Mouse (Mus musculus): ENCODE data around the gene Lyl1.
"Not testable (repeated sequence)": the region's sequence is repeated elsewhere in the genome, so short reads cannot be mapped to it uniquely, and the experiment has no call there.

The Lyl1 gene

DNA sequence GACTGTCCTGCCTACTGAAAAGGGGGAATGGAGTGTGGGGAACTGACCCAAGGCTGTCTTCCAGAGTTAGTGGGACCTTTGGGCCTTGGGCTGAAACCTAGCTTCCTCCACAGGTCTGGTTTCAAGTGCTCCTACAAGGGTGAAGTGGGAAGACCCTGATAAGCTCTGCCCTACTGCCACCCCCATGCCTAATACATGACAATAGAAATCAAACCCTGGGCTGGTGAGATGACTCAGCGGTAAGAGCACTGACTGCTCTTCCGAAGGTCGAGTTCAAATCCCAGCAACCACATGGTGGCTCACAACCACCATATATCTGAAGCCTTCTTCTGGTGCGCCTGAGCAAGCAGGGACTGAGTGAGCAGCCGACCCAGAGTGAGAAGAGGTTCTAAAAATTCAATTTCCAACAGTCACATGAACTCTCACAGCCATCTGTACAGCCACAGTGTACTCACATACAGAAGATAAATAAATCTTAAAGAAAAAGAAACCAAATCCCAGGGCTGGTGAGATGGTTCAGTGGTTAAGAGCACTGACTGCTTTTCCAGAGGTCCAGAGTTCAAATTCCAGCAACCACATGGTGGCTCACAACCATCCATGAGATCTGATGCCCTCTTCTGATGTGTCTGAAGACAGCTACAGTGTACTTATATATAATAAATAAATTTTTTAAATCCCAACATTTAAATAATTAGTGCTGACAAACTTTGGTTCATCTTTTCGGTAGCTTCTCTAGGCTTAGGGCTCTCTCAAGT, 32.3 kb upstream of the Lyl1 start:
- DNase-seq (ENCODE audit: low read depth, low spot score), result no peak

DNA sequence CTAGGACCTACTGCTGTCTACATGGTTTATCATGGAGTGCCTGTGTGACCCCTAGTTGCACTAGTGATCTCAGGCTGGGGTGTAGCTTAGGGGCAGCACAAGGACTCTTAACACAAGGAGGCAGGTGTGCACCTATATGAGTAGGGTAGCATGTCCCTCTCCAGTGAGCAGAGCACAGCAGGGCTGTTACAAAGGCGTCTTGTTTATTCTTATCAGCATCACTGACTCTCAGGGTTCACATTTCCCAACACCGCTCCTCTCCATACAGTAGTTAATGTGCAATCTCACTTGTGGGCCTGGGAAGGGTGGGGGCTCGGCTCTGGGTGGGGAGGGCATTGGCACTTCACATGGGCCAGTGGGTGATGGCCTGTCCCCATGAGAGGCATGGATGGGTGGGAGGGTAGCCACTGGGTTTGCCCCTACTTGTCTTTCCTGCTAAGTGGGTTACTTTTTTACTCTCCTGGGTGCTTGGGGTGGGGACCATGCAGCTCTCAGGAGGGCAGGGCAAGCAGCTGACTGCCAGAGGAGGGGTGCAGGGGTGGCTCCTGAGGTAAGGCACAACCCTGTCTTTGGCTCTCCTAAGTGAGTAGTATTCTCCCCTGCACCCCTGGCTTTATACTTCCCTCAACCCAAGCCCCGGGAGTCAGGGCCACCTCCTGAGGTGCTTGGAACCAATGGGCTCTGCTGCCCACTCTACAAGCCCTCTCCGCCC, 30.8 kb upstream of the Lyl1 start:
- not testable (repeated sequence) for DNase-seq (ENCODE audit: low read depth, low spot score)

DNA sequence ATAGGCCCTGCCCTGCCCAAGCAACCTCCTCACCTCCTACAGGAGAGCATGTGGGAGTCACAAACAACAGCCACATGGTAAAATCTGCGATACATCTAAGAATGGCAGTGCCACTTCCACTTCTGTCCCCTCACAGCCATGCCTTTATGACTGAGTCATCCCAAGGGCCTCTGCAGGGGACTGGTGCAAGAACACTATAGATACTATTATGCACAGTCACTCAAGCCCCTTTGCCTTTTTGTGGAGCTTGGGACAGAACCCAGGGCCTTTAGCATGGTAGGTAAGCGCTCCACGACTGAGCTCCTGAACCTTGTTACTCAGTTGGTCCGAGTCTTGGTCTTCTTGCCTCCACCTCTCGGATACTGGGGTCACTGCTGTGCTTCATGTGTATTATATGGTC, 24.0 kb upstream of the Lyl1 start:
- DNase-seq (ENCODE audit: low read depth, low spot score), result no peak

DNA sequence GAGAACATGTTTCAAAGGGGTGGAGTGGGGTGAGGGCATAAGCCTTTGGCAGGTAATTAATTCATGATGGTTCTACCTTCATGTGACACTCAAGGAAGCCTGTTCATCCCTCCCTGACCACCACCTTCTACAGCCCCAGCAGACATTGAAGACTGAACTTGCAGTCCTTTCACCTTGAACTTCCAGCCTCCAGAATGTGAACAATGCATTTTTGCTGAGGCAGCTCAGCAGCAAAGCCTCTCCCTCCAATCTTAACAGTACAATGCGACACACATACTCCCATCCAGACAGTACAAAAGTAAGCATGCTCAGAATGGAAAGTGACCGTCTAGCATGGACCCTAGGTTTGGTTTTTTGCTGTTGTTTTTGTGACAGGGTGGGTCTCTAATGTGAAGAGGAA, 19.8 kb upstream of the Lyl1 start:
- no peak for DNase-seq (ENCODE audit: low read depth, low spot score)

DNA sequence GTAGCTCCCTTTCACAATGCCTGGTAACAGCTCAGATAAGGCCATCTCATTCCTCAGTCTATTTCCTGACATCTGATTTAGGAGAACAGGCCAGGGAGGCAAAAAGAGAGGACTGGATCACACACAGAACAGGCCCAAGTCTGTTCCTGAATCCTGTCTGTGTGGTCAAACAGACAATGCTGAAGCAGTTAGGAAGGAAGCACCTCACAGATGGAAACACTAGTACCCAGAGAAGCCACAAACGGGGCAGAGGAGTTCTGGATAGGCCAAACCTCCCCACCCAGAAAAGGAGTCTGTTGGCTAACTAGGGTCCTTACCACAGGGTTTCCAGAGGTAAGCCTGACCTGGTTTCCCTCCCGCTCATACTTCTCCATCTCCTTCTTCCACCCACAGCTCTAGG, 19.0 kb upstream of the Lyl1 start:
- DNase-seq (ENCODE audit: low read depth, low spot score), result no peak

DNA sequence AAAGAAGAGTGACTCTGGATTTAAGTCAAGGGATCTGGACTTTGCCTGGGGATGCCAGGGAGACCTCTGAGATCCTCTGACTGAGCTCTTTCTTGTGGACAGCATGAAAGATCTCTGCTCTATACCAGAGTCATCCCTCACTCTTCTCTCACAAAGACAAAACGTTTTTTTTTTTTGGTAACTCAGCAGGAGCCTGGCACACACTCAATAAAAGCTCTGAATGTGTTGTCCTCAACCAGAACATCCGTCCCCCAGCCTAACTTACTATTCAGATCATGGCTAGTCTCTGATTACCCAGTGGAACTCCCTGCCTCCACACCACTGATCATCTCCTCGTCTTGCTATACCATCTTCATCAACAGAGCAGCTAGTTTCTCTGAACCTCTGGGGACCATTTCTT, 16.7 kb upstream of the Lyl1 start:
- DNase-seq (ENCODE audit: low read depth, low spot score), result no peak

DNA sequence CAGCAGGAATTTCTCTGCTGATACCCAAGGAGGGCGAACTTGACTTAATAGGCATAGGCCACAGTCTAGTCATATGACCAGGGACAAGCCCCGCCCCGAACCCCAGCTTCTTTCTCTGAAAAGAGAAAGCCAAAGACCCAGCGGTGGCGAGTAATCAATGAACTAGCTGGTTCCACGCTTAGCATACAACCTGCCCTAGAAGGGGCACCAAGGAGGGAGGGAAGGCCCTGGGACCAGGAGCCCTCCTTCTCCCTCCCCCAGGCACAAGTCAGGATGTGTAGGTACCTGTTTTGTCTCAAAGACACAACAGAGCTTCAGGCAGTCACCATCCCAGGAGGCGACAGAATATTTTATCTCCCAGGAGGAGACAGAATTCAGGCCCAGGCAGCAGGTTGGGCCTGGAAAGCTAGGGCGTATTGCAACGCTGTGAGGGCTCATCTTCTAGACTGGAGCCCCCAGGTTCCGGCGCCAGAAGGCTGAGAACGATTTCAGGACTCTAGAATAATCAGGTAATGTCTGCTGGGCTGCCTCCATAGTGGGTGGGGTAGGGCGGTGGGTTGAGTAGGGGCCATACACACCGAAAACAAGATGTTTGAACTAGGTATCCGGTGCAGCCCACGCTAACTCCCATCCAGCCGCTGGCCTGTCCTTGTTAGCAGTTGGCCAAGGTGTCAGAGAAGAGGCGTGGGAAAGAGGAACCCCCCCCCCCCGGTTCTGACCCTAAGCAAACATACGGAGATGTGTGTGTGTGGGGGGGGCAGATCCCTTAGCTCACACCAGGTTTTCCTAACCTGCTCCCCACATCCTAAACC, 14.9 kb upstream of the Lyl1 start, which contains the start of gene Trmt1:
Trmt1 (plus strand) TSS at position 117 of the 812 bp plus-strand sequence.
- DNase-seq (ENCODE audit: low read depth, low spot score), result no peak

DNA sequence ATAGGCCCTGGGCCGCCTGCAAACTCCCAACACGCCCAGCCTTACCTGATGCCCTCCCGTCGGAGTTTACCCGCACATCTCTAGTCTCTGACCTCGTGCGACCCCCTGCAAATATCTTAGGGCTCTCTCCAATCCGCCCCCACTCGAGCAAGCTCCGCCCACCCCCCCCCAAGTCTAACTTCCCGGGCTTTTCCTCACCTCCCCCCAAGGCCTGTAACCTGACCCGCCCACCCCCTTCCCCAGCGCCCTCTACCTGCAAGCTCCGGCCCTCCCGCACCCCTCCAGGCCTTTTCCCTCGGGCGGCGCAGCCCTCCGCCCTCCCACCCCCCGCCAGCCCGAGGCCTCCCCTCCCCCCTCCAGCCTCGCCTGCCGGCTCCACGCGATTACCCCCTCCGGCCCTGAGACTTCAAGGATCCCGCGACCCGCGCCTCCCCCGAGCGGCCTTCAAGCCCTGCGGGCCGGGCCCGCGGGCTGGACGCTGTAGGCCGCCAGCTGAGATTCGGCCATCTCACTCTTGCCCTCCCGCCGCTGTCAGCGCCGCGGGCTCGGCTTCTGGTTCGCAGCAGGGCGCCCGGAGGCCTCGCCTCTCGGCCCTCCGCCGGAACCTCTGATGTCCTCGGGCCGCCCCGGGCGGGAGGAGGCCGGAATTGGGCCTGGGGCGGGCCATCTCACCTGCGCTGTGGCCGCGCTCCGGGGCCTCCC, 14.1 kb upstream of the Lyl1 start:
- DNase-seq (ENCODE audit: low read depth, low spot score), result no peak

DNA sequence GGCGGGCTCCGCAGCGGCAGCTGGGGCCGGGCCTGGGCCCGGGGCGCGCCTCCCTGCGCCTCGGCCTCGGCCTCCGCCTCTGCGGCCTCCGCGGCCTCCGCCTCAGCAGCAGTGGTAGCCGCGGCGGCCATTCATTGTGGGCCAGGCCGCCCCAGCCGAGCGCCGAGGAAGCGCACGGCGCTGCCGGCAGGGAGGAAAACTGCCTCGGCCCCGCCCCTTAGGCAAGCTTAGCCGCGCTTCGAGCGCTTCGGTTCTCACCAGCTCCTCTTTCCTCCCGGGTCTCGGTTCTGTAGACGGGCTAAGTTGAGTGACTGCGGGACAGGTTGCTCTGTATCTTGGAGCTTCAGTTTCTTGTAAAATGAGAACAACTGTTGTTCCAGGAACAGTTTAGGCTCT, 13.6 kb upstream of the Lyl1 start, which contains the start of gene Nacc1:
Nacc1 (minus strand) TSS at position 158 of the 396 bp plus-strand sequence.
- peak; percentile 66 for DNase-seq (ENCODE audit: low read depth, low spot score)

DNA sequence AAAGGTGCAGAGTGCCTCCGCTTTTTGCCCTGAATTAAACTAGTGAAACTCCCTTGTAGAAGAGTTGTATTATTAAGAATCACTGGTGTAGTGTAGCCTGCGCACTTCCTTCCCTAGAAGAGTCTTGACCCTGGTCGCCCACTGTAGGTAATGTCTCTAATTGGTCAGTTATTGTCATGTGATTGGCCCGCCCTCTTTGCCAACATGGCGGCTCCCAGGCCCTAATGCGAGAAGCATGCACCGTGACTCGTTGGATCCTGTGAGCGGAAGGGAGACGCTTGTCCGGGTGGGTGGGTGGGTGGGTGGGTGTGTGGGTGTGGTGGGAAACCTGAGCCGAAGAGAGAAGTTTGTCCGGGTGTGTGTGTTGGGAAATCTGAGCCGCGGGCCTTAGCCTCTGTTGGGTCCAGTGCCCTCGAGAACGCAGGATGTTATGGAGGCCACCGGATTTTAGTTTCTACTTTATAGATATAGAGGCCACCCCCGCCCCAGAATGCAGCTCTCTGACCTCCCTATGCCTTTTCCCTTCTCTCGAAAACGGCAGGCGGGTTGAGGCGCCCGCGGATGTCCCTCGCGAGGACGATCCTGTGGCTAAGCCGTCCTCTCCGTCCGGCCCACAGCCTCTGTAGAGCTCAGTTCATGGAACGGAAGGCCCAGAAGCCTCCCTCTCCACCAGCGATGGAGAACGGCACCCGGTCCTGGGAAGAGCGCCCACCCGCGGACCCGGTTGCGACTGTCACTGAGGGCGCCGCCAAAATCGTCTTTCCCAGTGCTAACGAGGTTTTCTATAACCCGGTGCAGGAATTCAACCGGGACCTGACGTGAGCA, 12.0 kb upstream of the Lyl1 start:
- DNase-seq (ENCODE audit: low read depth, low spot score), result peak; percentile 86

DNA sequence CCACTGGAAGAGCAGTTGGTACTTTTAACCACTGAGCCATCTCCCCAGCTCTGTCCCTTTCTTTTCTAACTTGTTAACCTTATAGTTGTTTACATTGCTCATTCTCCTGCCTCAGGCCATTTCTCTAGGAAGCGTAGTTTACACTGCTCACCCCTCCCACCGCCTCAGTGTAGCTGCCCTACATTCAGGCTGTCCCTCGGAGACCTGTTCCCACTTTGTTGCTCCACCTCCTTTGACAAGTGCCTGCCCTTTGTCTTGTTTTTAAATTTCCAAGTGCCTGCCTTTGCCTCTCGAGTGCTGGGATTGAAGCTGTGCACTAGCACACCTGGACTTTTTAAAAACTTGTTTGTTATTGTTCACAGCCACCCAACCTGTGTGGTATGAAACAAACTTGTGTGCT, 7.9 kb upstream of the Lyl1 start:
- no peak for DNase-seq (ENCODE audit: low read depth, low spot score)

DNA sequence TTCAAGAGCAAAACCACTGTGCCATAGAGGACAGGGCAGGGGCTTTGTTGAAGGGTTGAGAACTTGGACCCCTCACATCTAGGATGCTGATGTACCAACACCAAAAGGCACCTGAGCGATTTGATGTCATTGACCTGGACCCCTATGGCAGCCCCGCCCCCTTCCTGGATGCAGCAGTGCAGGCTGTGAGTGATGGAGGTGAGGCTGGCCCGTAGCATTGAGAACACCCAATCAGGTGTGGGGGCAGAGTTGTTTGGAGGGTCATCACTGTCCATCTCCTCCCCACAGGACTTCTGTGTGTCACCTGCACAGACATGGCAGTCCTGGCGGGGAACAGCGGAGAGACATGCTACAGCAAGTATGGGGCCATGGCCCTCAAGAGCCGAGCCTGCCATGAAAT, 6.1 kb upstream of the Lyl1 start:
- DNase-seq (ENCODE audit: low read depth, low spot score), result no peak

DNA sequence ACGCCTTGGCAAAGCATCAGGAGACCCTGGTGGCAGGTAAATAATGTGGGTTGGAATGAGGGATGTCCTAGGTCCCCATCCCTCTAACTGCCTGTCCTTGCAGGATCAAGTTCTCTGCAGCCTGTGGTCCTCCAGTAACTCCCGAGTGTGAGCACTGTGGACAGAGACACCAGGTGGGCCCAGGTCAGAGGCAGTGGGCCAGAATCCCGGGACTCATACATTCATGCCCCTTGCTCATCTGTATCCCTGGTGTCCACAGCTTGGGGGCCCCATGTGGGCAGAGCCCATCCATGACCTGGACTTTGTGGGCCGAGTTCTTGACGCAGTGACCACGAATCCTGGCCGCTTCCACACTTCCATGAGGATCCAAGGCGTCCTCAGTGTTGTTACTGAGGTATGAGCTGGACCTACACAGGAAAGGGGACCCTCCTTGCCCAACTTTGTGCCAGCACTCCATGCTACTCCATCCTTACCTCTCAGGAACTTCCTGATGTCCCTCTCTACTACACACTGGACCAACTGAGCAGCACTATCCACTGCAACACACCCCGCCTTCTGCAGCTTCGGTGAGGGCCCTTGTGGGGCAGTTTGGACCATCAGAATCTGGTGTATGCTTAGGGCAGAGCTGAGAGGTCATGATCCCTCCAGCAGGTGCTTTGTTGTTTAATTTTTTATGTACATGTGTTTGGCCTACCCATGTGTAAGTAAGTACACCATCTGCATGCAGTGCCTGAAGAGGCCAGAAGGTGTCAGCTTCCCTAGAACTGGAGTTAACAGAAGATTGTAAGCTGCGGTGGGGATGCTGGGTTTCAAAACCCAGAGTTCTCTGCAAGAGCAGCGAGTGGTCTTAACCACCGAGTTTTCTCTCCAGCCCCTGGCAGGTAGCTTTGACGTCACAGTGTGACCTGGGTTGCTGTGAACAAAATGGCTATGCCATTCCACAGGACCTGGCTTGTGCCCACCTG, 3.8 kb upstream of the Lyl1 start:
- DNase-seq (ENCODE audit: low read depth, low spot score), result no peak

DNA sequence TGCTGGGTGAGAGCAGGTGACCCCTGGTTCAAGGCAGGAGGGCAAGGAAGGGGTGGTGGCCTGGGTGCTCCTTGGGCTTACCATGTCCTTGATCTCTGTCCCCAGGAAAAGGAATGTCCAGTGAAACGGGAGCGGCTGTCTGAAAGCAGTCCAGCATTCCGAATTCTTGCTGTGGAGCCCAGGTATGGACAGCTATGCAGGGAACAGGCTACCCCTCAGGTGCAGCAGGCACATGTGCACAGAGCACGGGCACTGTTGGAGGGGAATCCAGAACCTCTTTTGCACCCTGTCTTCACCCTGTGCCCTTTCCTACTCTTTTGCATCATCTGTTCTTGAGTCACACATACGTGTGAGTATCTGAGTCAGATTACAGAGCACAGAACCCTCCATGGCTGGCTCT, 3.0 kb upstream of the Lyl1 start:
- DNase-seq (ENCODE audit: low read depth, low spot score), result no peak

DNA sequence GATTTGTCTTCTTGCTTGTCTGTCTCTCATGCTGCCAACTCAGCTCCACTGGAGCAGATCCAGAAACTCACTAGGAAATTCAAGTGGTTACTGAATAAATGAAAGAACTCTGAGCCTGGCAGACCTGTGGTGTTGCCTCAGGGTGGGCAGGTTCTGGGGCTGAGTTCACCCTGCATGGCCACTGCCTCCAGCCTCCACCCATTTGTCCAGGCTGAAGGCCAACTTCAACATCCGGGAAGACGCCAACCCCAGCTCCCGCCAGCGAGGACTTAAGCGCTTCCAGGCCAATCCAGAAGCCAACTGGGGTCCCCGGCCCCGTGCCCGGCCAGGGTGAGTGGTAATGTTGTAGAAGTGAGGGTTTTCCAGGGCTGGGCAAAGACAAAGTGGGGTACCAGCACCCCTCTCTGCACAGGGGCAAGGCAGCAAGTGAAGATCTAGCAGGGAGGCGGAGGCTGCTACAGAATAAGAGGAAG, 2.3 kb upstream of the Lyl1 start:
- no peak for DNase-seq (ENCODE audit: low read depth, low spot score)

DNA sequence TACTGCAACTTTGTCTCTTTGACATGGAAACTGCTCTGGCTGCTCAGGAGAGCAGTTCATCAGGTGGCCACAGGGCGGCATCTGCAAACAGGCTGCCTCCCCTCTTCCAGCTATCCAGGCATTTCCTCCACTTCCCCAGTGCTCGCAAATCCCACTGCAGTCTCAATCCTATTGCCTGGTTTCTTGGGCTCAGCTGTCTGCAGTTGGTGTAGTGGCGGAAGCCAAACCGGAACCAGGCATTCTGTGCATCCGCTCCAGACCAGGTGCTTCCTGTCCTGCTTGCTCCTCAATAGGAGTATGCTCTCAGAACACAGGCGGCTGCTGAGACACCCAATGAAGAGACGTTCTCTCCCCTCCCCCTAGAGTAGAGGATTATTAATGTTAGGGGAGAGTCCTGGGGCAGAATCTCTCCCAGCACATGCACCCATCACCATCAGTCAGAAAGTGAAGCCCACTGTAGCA, 1.4 kb upstream of the Lyl1 start:
- DNase-seq (ENCODE audit: low read depth, low spot score), result no peak

DNA sequence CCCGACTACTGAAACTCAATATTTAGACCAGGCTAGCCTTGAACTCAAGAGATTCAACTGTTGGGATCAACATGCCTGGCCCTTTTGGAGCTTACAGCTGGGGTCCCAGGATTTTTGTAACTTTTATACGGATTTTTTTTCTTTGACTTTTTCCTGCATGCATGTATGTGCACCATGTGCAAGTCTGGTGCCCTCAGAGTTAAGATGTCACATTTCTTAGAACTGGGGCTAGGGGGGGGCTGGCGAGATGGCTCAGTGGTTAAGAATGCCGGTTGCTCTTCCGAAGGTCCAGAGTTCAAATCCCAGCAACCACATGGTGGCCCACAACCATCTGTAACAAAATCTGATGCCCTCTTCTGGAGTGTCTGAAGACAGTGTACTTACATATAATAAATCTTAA, 731 bp upstream of the Lyl1 start:
- DNase-seq (ENCODE audit: low read depth, low spot score), result no peak

DNA sequence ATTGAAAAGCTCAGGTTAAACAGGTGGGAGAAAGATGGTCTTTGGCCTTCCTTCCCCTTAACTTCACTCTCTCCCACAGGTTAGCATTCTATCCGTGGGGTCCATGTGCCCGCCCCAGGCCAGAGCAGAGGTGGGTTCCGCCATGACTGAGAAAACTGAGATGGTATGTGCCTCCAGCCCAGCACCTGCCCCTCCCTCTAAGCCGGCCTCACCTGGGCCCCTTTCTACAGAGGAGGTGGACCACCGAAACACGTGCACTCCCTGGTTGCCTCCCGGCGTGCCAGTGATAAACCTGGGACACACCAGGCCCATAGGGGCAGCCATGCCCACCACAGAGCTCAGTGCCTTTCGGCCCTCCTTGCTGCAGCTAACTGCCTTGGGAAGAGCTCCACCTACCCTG, 1.3 kb downstream of the Lyl1 start:
- DNase-seq (ENCODE audit: low read depth, low spot score), result no peak

DNA sequence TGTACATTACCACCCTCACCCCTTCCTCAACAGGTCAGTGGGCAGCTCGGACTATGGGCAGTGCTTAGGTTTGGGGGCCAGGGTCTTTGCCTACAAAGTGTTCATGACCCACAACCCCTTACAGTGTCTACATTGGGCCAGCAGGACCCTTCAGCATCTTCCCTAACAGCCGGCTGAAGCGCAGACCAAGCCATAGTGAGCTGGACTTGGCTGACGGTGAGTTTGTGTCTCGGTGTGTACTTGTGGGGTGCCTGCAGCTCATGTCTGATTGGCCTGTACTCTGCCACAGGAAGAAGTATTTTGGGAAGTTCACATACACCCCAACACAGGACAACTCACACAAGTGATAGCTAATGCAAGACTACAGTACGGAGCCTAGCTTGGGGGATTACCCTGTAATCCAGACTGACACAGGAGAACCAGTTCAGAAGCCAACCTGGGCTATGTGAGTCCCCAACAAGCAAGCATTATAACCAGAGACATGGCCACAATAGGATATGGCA, 1.8 kb downstream of the Lyl1 start:
- no peak for DNase-seq (ENCODE audit: low read depth, low spot score)

Measured in retina, postnatal 7 days (tissue).